Mouse (Mus musculus): Measurements from ENCODE around the gene Cxcl3. TPM values are rescaled to one million over a fixed set of nuclear protein-coding genes. Genes with fewer than 3 reads are reported as not detected.

Cxcl3 gene
- polyA plus RNA-seq, 1 experiment, result 0.07 TPM

DNA sequence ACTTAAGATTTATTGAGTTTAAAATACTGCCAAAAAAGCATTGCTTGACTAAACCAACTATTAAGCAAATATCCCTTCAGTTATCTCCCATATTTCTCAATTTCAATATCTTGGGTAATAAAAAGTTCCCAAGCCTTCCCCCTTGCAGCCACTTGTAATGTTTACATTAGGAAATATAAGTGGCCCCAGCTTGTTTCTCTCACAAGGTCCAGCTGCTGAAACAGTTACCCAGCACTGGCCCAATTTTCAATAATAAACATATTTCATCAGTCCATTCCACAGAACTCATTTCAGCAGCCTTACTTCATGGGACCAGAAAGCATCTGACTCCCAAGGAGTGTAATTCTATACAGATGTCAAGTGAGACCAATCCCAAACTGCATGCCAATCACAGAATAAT is 33.9 kb downstream of the Cxcl3 start:
- Histone ChIP-seq H3K27me3 (ENCODE audit: control insufficient read depth) (no peaks in the 10 kb centered on the region), H3K9me3 (ENCODE audit: control insufficient read depth, low read length) (no peaks in the 10 kb centered on the region), H3K36me3 (ENCODE audit: control insufficient read depth) (no peaks in the 10 kb centered on the region), H3K4me1 (ENCODE audit: control insufficient read depth) (no peaks in the 10 kb centered on the region), H3K4me3 (replicated peaks) (no peak overlapping the region)
- TF ChIP-seq GATA1 (IDR thresholded peaks at IDR 0.05; ENCODE audit: low read length) (no peak), TAL1 (IDR thresholded peaks at IDR 0.05; ENCODE audit: low read length) (no peak)

- H3K36me3 ChIP-seq (ENCODE audit: control insufficient read depth), result no peaks in the 10 kb centered on the region
- H3K4me1 ChIP-seq (ENCODE audit: control insufficient read depth), result no peaks in the 10 kb centered on the region
- no peaks in the 10 kb centered on the region for H3K27me3 ChIP-seq (ENCODE audit: control insufficient read depth)
- no peak overlapping the region for H3K4me3 ChIP-seq (replicated peaks)
- no peaks in the 10 kb centered on the region for H3K9me3 ChIP-seq (ENCODE audit: control insufficient read depth, low read length)
- TF ChIP-seq GATA1 (IDR thresholded peaks at IDR 0.05; ENCODE audit: low read length) (no peak), TAL1 (IDR thresholded peaks at IDR 0.05; ENCODE audit: low read length) (no peak)
These were observed 46.4 kb downstream of the Cxcl3 start for GRCm38 (mm10) chr5:90832145-90832767.

- no peak overlapping the region for H3K4me3 ChIP-seq (replicated peaks)
- no peaks in the 10 kb centered on the region for H3K27me3 ChIP-seq (ENCODE audit: control insufficient read depth)
- no peaks in the 10 kb centered on the region for H3K4me1 ChIP-seq (ENCODE audit: control insufficient read depth)
- TF ChIP-seq GATA1 (IDR thresholded peaks at IDR 0.05; ENCODE audit: low read length) (no peak), TAL1 (IDR thresholded peaks at IDR 0.05; ENCODE audit: low read length) (no peak)
- H3K9me3 ChIP-seq (ENCODE audit: control insufficient read depth, low read length), result no peaks in the 10 kb centered on the region
- H3K36me3 ChIP-seq (ENCODE audit: control insufficient read depth), result no peaks in the 10 kb centered on the region
These were observed 47.0 kb downstream of the Cxcl3 start for GRCm38 (mm10) chr5:90832768-90833388.

GRCm38 (mm10) chr5:90834436-90834835 is 48.5 kb downstream of the Cxcl3 start:
- Histone ChIP-seq H3K36me3 (ENCODE audit: control insufficient read depth) (no peaks in the 10 kb centered on the region), H3K27me3 (ENCODE audit: control insufficient read depth) (no peaks in the 10 kb centered on the region), H3K4me1 (ENCODE audit: control insufficient read depth) (no peaks in the 10 kb centered on the region), H3K4me3 (replicated peaks) (no peak overlapping the region), H3K9me3 (ENCODE audit: control insufficient read depth, low read length) (no peaks in the 10 kb centered on the region)
- no peak for TF ChIP-seq GATA1 (IDR thresholded peaks at IDR 0.05; ENCODE audit: low read length)
- TF ChIP-seq TAL1 (IDR thresholded peaks at IDR 0.05; ENCODE audit: low read length), result no peak

GRCm38 (mm10) chr5:90838582-90838981 is 52.7 kb downstream of the Cxcl3 start:
- Histone ChIP-seq H3K27me3 (ENCODE audit: control insufficient read depth) (no peaks in the 10 kb centered on the region), H3K4me3 (replicated peaks) (no peak overlapping the region), H3K9me3 (ENCODE audit: control insufficient read depth, low read length) (no peaks in the 10 kb centered on the region), H3K4me1 (ENCODE audit: control insufficient read depth) (no peaks in the 10 kb centered on the region), H3K36me3 (ENCODE audit: control insufficient read depth) (no peaks in the 10 kb centered on the region)
- TF ChIP-seq TAL1 (IDR thresholded peaks at IDR 0.05; ENCODE audit: low read length), result no peak
- no peak for TF ChIP-seq GATA1 (IDR thresholded peaks at IDR 0.05; ENCODE audit: low read length)

Other genes starting within 250 kb of the Cxcl3 start
- gene 5830473C10Rik, start 225.0 kb upstream of the Cxcl3 start, polyA plus RNA-seq (2012), result not detected in 2 replicates
- not detected in 2 replicates for gene Rassf6, start 145.4 kb upstream of the Cxcl3 start, polyA plus RNA-seq (2012)
- not detected in 2 replicates for gene Cxcl5, start 26.7 kb upstream of the Cxcl3 start, polyA plus RNA-seq (2012)
- gene Ppbp, start 17.6 kb upstream of the Cxcl3 start, polyA plus RNA-seq (2012), result 0.03 TPM in 1 of 2 replicates, not detected in the other
- 0.14 and 0.38 TPM in 2 replicates for gene Pf4, start 13.7 kb upstream of the Cxcl3 start, polyA plus RNA-seq (2012)
- not detected in 2 replicates for gene Cxcl15, start 8.4 kb downstream of the Cxcl3 start, polyA plus RNA-seq (2012)
- not detected in 2 replicates for gene Cxcl1, start 105.1 kb downstream of the Cxcl3 start, polyA plus RNA-seq (2012)
- gene Cxcl2, start 117.8 kb downstream of the Cxcl3 start, polyA plus RNA-seq (2012), result 0.78 and 0.82 TPM in 2 replicates
- gene Mthfd2l, start 145.0 kb downstream of the Cxcl3 start, polyA plus RNA-seq (2012), result 0.08 and 0.19 TPM in 2 replicates
- gene Epgn, start 241.4 kb downstream of the Cxcl3 start, polyA plus RNA-seq (2012), result not detected in 2 replicates

Measured in erythroblast, embryonic 14.5 days (primary cell).